Mouse (Mus musculus): ENCODE measurements around the gene Scrn1.

The Scrn1 gene

GRCm38 (mm10) chr6:54530182-54530581, 36.1 kb downstream of the Scrn1 start:
- DNase-seq (ENCODE audit: low spot score): no peak

- no peak for DNase-seq (ENCODE audit: low spot score)
These were observed 37.6 kb downstream of the Scrn1 start for GRCm38 (mm10) chr6:54528666-54529065.

GRCm38 (mm10) chr6:54518758-54519157, 47.5 kb downstream of the Scrn1 start:
- no peak for DNase-seq (ENCODE audit: low spot score)

- no peak for DNase-seq (ENCODE audit: low spot score)
These were observed 49.7 kb downstream of the Scrn1 start for GRCm38 (mm10) chr6:54516512-54517134.

GRCm38 (mm10) chr6:54512256-54512655, 54.0 kb downstream of the Scrn1 start:
- no peak for DNase-seq (ENCODE audit: low spot score)

GRCm38 (mm10) chr6:54509264-54509663, 57.0 kb downstream of the Scrn1 start:
- no peak for DNase-seq (ENCODE audit: low spot score)

- DNase-seq (ENCODE audit: low spot score): no peak
These were observed 58.0 kb downstream of the Scrn1 start for GRCm38 (mm10) chr6:54508256-54508793.

GRCm38 (mm10) chr6:54507808-54508207, 58.5 kb downstream of the Scrn1 start:
- no peak for DNase-seq (ENCODE audit: low spot score)

- DNase-seq (ENCODE audit: low spot score): peak; percentile 58
These were observed 59.3 kb downstream of the Scrn1 start for GRCm38 (mm10) chr6:54507002-54507401.

GRCm38 (mm10) chr6:54506318-54506717, 60.0 kb downstream of the Scrn1 start:
- no peak for DNase-seq (ENCODE audit: low spot score)

- DNase-seq (ENCODE audit: low spot score): peak; percentile 81
These were observed 63.6 kb downstream of the Scrn1 start for GRCm38 (mm10) chr6:54502661-54503115.

- DNase-seq (ENCODE audit: low spot score): no peak
These were observed 70.1 kb downstream of the Scrn1 start for GRCm38 (mm10) chr6:54496214-54496613.

- DNase-seq (ENCODE audit: low spot score): no peak
These were observed 71.5 kb downstream of the Scrn1 start for GRCm38 (mm10) chr6:54494612-54495398.

- no peak for DNase-seq (ENCODE audit: low spot score)
These were observed 72.2 kb downstream of the Scrn1 start for GRCm38 (mm10) chr6:54494097-54494496.

- DNase-seq (ENCODE audit: low spot score): peak; percentile 17
These were observed 75.2 kb downstream of the Scrn1 start for GRCm38 (mm10) chr6:54491074-54491473.

- DNase-seq (ENCODE audit: low spot score): peak; percentile 30
These were observed 80.2 kb downstream of the Scrn1 start for GRCm38 (mm10) chr6:54485973-54486569.

GRCm38 (mm10) chr6:54485435-54485901, 80.8 kb downstream of the Scrn1 start:
- DNase-seq (ENCODE audit: low spot score): no peak

GRCm38 (mm10) chr6:54485000-54485399, 81.3 kb downstream of the Scrn1 start:
- DNase-seq (ENCODE audit: low spot score): no peak

GRCm38 (mm10) chr6:54481390-54482112, 84.7 kb downstream of the Scrn1 start:
- DNase-seq (ENCODE audit: low spot score): no peak

- peak; percentile 43 for DNase-seq (ENCODE audit: low spot score)
These were observed 87.5 kb downstream of the Scrn1 start for GRCm38 (mm10) chr6:54478646-54479324.

GRCm38 (mm10) chr6:54475926-54476667, 90.2 kb downstream of the Scrn1 start:
- no peak for DNase-seq (ENCODE audit: low spot score)
